Mouse (Mus musculus): ENCODE data around the gene Sar1a. TPM values are rescaled to one million over a fixed set of nuclear protein-coding genes. Genes with fewer than 3 reads are reported as not detected.

The Sar1a gene
- polyA plus RNA-seq, 3 experiments from 2014 or later: 74.7 to 118 (median 98.1) TPM

DNA sequence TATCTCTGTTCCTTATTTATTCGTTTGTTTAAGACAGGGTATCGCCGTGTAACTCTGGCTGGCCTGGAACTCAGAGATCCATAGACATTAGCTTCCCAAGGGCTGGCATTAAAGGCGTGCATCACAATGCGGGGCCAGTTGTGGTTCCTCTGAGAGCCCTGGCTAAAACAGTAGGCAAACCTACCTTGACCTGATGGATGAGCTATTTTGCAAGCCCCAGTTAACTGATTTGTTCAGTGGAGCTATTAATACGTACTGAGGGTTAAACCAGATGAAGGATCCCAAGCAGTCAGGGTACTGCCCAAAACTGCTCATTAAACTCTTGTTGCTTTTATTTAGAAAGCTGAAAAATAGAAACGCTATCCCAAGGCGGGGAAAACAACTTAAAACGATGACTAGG lies 554 bp upstream of the Sar1a start:
- ATAC-seq: no peak

DNA sequence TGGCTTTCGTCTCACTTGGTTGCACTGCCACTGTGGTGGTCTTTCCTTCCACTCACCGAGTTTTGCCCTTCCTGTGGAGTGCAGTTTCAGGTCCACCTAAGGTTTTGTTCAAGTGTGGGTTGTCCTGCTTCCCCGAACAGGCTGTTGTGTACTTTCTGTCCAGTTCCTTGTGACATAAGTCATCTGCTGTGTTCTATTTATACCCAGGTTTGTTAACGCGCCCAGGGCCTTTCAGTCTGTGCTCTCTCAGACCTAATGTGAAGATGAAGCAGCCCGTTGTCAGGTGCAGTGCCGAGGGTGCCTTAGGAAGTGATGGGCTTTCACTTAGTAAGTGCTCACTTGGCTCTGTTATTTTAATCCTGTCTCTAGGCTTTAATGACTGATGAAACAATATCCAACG lies 9.3 kb downstream of the Sar1a start:
- ATAC-seq: no peak

DNA sequence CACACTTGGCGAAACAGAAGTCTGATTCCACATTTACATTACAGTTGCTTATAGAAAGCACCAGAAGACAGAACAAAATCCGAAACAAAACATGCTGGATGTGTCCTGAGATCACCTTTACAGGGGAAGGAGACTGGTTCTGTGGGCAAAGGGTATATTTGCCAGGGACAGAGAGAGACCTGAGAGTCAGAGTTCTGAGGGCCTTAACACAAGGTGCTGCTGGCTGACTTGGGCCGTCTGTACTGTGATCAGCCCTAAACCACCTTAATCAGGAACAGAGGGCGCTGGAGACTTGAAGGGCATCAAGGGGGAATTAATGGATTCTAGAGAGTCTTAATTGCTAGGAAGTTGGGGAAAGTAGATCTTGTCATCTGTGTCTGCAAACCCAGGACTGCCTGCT lies 13.5 kb downstream of the Sar1a start:
- no peak for ATAC-seq

DNA sequence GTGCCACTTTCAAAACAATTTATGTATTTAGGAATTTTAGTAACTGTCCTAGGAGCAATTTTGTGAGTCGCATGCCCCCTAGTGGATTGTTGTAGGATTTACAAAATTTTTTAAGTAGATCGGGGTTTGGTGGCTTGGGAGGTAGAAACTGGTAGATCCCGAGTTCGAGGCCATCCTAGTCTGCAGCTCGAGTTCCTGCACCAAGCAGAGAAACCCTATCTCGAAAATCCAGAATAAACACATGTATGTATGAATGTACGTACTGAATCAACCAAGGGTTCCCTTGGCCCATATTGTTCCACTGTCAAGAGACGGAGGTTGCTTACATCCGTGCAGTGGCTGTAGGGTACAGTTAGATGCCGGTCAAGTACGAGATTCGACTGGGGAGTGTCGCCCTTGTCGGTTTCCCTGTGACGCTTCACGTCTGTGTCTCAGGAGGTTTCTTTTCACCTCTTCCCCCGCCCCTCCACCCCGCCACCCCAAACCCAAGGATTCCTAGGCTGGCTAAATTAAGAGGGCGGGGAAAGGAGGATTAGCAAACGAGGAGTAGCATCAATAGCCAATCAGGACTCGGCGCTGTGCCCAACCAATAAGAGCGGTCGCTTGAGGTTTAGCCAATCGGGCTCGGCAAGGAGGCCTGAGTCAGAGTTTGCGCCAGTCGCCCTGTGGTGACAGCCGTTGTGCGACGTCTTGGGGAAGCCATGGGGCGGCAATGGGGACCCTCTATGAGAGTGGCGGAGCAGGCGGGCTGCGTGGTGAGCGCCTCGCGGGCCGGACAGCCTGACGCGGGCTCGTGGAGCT lies 15.0 kb downstream of the Sar1a start, which contains the start of gene Tysnd1:
Gene Tysnd1 (plus strand): TSS at position 645 of the 801 bp plus-strand sequence.
- ATAC-seq: peak; percentile 99

DNA sequence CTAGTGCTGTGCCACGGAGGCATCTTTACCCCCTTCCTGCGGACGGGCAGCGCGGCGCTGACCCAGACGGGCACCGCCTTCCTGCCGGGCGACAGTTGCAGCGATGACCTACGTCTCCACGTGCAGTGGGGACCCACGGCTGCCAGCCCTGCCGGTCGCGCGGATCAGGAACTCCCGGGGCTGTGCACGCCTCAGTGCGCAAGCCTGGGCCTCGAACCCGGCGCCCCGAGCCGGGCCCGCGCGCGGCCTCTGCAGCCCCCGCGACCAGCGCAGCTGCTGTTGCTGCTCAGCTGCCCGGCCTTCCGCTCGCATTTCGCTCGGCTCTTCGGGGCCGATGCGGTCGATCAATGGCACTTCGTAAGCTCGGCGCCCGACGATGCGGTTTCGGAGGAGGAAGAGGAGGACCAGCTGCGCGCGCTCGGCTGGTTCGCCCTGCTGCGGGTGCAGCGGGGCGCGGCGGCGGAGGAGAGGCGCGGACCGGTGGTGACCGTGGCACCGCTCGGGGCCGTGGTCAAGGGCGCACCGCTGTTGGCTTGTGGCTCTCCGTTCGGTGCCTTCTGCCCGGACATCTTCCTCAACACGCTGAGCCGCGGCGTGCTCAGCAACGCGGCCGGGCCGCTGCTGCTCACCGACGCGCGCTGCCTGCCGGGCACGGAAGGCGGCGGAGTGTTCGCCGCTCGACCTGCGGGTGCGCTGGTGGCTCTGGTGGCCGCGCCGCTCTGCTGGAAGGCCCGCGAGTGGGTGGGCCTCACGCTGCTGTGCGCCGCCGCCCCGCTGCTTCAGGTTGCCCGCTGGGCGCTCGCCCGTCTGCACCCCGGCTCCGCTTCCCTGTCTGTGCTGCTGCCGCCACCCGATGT lies 15.8 kb downstream of the Sar1a start:
- peak; percentile 18 for ATAC-seq

DNA sequence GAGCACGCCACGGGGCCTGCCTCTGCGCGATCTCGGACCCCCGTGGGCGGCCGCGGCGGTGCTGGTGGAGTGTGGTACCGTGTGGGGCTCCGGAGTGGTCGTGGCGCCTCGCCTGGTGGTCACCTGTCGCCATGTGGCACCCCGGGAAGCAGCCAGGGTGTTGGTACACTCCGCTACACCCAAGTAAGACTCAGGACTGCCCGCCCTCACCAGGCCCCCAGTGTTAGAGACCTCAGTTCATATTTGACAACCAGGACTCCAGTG lies 16.4 kb downstream of the Sar1a start:
- no peak for ATAC-seq

DNA sequence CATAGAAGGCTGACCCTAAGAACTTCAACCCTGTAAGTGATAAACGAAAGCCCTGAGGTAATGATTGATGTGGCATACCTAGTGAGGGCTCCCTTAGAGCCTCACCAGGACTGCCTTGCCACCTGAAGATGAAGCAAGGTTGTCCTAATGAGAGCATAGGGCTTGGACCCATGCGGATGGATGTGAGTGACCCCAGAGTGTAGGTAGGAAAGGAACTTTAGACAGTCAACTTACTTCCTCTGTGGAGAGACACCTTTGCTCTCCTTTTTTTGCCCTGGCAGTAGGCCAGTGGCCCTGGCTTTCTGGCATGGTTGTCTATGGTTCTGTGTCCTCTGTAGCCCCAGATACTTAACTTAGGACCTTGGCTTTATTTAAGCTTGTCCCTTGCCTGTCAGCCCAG lies 16.9 kb downstream of the Sar1a start:
- no peak for ATAC-seq

DNA sequence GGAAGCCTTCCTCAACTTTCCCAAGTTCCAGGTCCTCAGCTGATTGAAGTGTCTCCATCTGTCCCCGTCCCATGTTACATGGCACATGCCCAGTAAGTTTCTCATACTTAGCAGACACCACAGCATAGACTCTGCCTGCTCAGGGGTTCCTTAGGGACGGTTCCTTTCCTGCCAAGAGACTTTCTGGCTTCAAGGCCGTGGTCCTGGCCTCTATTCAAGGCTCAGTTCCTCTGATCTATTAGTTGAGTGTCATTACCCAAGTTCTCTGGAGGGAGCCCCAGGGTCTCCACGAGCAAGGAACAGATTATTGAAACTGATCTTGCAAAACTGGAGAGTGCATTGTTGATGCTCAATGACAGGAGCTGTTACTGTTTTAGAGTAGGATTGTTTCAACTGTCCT lies 24.6 kb downstream of the Sar1a start:
- ATAC-seq: no peak

DNA sequence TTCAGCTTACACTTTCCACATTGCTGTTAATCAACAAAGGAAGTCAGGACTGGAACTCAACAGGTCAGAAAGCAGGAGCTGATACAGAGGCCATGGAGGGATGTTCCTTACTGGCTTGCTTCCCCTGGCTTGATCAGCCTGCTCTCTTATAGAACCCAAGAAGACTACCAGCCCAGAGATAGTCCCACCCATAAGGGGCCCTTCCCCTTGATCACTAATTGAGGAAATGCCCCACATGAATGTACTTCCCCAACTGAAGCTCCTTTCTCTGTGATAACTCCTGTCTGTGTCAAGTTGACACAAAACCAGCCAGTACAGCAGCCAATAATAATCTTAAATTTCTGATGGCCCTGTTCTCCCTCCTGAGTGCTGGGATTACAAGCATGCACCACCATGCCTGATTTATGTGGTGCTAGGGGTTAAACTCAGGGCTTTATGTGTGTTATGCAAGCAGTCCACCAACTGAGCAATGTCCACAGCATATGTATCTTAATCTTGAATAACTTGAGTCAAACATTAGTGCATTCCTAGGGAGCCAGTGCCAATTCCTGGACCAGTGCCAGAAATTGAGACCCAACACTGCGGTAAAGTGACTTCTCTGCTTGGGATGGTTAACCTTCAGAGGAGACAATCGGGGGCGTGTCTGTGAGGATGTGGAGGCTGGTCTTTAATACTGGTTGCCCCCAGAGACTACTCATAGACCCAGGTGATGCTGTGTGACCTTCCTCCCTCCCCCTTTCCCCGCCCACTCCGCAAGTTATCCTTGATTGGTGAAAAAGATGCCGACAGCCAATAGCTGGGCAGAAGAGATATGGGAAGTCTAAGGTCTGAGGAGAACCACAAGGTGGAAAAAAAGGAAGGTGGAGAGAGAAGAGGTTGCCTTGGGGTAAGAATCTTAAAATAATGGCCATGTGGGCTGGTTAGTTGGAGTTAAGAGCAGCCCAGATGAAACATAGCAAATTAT lies 26.6 kb downstream of the Sar1a start:
- ATAC-seq: no peak

DNA sequence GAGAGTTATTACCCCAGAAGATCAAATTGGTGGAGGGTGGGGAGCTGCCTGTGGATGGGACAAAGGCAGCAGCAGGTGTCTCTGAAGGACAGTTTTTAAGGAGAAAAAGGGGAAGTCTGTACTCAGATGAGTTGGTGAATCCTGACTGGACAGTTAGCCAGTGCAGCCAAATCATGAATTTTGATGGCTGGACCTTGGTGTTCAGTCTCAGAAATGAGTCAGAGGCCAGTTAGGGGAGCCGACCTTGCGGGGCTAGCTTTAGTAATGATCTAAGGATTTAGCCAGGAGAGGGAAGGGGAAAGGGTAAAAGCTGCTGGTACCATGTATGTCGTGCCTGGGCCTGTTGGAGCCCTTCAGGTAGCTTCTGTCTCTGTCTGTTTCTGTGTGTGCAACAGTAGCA lies 33.5 kb downstream of the Sar1a start:
- no peak for ATAC-seq

DNA sequence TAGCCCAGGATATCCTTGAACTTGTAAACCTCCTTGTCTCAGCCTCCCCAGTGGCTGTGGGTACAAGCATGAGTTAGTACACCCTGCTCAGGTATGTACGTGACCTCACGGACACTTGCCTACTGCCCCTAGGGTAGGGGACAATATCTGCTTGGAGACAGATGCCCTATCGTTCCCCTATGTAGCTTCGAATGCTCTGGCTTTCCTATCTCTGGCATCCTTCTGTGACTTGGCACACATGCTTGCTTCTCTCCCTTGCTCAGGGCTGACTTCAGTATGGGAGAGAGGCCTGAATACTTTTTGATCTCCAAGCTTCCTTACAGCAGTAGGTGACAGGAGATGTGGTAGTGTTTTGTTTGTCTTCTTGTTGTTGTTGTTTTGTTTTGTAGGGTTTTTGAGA lies 34.0 kb downstream of the Sar1a start:
- ATAC-seq: no peak

DNA sequence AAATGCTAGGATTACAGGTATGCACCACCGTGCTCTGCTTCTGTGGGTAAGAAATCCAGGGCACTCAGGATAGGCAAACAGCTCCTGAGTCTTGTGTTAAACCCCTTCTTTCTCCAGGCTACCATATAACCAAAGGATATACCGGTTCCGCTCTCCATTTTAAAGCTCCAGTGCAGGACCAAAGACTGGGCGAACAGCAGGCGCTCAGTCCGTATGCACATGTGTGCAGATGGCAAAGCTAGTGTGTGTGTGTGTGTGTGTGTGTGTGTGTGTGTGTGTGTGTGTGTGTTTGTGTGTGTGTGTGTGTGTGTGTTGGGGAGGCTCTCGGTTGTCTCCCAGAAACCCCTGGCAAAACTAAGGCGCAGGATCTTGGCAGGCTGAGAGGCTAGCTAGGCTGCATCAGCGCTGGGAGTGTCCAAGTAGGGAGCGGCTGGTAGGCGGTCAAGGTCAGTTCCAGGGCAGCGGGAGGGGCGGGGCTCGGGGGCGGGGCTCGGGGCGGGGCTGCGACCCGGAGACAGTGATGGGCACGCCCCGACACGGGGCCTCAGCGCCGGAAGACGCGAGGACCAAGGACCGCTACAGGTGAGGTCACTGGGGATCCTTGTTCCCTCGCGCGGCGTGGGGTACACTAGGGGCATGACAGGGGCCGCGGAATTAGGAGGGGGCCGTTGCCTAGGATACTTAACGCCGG lies 34.8 kb downstream of the Sar1a start, which contains the start of gene Aifm2:
Gene Aifm2 (plus strand): TSS at position 493 of the 691 bp plus-strand sequence.
- ATAC-seq: no peak

DNA sequence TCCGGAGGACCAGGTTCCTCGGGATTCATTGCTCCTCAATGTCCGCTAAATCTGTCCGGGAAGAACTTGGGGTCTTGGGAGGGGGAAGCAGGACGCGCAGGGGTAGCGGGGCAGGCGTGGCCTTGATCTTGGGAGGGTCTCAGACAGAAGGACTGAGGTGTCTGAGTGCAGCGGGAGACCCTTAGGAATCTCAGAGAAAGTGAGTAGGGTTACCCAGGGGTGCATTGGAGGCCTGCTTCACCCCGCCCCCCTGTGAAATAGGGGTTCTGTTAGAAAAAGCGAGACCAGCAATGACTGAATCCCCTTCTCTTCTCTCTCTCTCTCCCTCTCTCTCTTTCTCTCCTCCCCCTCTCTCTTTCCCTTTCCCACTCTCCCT lies 35.4 kb downstream of the Sar1a start:
- ATAC-seq: no peak

DNA sequence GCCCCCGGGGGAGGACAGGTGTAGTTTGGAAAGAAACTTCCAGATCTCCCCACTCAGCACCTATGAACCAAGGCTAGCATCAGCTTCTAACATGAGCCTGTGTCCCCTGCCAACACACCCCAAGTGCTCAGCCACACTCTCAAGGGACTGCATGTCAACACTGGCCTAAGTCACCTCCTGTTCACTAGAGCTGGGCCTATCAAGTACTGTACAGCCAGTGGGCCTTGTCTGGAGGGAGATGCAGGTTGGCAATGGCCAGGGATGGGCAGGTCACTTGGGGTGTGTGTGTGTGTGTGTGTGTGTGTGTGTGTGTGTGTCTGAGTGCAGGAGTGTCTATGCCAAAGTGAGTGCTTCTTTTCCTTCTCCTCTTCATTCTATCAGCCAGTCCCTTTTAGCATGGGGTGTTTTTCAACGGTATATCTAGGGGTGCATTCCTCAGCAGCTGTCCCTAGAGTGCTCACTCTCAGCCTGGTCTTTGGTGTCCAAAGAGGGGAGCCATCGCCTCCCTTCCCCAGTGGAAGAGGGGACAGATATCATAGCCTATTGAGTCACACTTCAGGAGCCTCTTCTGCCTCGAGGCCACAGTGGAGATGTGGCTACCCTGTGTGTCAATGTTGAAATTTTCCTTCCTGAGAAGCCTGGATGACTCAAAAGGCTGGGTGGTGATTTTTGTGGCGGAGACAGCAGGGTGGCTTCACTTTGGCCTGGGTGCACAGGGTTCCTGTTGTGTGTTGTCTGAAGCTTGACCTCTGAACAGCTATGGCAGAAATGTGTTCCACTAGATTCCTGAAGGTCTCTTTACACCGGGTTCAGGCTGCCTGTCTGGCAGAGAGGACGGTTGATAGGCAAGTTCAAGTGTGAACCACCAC lies 36.1 kb downstream of the Sar1a start:
- no peak for ATAC-seq

DNA sequence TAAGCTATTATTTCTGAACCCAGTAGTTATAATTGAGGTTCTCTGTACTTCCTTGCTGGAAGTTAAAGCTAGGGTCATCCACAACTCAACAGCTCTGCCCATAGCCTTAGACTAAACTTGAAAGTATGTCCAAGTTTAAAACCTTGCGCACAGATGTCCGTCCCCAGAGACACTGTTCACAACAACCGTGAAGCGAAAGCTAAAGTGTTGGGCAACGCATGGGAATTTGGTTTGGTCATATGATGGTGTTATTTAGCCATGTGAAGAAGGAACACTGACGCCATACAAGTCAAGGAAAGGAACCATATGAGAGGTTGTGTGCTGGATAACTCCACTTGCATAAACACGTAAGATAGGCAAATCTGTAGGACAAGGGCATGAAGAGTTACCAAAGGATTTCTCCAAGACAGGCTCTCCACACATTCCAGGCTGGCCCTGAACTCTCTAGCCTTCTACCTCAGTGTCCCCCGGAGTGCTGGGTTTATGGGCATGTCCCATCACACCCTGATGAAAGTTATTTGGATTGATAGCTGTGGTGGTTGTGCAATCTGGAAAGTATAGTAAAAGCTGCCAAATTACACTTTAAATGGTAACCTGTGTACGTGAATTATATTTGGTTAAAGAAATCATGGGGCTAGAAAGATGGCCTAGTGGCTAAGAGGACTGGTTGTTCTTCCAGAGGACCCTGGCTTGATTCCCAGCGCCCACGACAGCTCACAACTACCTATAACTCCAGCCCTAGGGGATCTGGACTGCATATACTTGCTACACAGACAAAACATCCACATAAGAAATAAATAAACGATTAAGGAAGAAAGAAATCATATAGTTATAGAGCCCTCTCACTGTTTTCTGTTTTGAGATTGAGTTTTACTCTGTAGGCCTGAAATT lies 37.6 kb downstream of the Sar1a start:
- no peak for ATAC-seq

DNA sequence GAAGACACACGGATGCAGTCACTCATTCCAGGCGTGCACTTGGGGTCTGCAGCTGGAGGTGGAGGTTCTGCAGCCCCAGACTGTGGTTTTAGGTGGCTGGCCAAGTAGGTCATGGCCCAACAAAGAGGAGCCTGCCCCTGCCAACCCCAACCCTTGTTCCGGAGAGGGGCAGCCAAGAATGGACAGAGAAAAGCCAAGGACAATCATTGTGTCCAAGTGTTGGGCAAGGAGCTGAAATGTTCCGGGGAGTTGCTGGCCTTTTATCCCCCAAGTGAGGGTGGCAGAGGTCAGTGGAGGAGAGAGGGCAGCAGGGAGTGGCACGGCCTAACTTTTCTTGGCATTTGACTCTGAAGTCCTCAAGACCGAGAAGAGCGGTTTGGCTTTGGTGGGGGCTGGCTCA lies 40.2 kb downstream of the Sar1a start:
- ATAC-seq: no peak

DNA sequence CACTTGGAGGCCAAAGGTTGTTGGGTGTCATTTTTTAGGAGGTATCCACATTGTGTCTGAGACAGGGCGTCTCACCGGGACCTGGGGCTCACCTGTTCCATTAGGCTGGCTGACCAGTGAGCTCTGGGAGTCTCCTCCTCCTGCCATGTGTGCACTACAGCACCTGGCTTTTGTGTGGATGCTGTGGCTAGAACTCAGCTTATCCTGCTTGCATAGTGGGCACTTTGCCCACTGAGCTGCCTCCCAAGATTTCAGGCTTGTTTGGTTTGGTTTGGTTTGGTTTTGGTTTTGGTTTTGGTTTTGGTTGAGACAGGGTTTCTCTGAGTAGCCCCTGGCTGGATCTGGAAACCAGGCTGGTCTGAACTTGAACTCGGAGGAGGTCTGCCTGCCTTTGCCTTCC lies 42.1 kb downstream of the Sar1a start:
- ATAC-seq: no peak

DNA sequence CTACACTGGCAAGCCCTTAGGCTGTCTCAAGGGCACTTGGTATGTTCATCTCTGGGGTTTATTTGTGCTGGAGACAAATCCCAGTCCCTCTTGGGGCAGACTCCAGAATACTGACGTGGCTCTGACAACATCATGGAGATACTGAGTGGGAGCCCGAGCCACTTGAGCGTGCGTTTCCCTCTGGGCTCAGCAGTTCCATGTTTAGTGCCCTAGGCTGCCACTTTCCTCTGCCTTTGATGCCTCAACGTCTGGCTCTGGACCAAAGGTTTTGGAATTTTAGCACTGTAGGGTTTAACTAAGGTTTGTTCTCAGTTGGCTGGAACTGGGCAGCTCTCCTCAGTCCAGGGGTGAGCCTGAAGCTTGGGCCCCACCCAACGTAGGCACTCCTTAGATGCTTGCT lies 43.2 kb downstream of the Sar1a start:
- no peak for ATAC-seq

DNA sequence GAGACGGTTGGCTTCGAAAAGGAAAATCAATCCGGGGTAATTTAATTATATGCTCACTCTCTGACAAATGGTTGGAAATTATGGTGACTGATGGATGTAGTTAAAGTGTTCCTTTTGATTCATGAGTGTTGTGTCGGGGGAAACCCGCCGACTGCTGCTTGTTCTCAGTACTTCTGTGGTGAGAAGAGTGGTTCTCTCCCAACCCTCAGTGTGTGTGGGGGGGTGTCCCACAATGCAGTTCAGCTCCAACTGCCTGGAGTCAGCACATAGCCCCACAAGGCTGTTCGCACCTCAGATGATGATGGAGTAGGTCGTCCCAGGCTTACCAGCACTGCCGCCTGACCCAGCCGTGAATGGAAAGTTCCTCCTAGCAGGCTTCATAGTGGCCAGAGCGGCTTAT lies 49.1 kb downstream of the Sar1a start:
- ATAC-seq: no peak

DNA sequence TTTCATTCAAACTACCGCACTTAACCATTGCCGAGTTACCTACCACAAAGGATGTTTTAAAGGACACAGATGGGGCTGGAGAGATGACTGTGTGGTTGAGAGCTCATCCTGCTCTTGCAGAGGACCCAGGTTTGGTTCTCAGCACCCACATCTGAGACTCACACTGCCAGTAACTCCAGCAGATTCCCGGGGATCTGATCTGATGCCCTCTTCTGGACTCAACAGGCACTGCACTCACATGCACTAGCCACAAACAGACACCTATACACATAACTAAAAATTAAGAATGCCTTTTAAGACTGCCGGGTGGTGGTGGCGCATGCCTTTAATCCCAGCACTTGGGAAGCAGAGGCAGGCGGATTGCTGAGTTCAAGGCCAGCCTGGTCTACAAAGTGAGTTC lies 50.1 kb downstream of the Sar1a start:
- no peak for ATAC-seq
